In genomic region chr17:51239465-51239864, GRCm38 (mm10) we compare ENCODE assay signal across 30 mouse cellular contexts.
DNase-seq lines count a peak whose midpoint lies in the region; ATAC-seq lines count a peak whose summit lies in the region.
"Had no signal": no experiment of that assay in that cellular context is flagged by ENCODE, and none has a peak within 500 bp of the region (broad histone marks: within the 10 kb centered on the region; RNA-seq: fewer than 3 reads in every experiment).

No protein-coding gene starts in this region.

- no peaks in the 10 kb centered on the region for H3K9me3 ChIP-seq in intestine, embryonic 15.5 days
- H3K9me3 ChIP-seq: embryonic facial prominence, embryonic 12.5 days; heart, embryonic 13.5 days; hindbrain, embryonic 10.5 days; limb, embryonic 13.5 days; megakaryocyte, embryonic 14.5 days; midbrain, embryonic 12.5 days; neural tube, embryonic 13.5 days had no signal

- H3K4me1 ChIP-seq in intestine, embryonic 15.5 days (replicated peaks), result no peaks in the 10 kb centered on the region
- H3K4me1 ChIP-seq: embryonic facial prominence, embryonic 12.5 days; heart, embryonic 13.5 days; hindbrain, embryonic 10.5 days; limb, embryonic 13.5 days; midbrain, embryonic 12.5 days; neural tube, embryonic 13.5 days had no signal

- H3K4me2 ChIP-seq in intestine, embryonic 15.5 days (replicated peaks), result no peak overlapping the region
- H3K4me2 ChIP-seq: embryonic facial prominence, embryonic 12.5 days; heart, embryonic 13.5 days; limb, embryonic 13.5 days; liver, embryonic 11.5 days; midbrain, embryonic 12.5 days; neural tube, embryonic 13.5 days had no signal

- no peak overlapping the region for H3K27ac ChIP-seq in intestine, embryonic 15.5 days
- H3K27ac ChIP-seq: embryonic facial prominence, embryonic 12.5 days; heart, embryonic 13.5 days; hindbrain, embryonic 10.5 days; layer of hippocampus, adult 2 months; limb, embryonic 13.5 days; midbrain, embryonic 12.5 days; neural tube, embryonic 13.5 days; stomach, postnatal 0 days had no signal

- peak; percentile 15 for DNase-seq in thymus, postnatal 0 days (ENCODE audit: low spot score)
- DNase-seq in thymus, adult 18-20 months, result no peak
- DNase-seq in splenic B cell, adult 2 months (ENCODE audit: low read depth, low spot score), result peak; percentile 17
- DNase-seq in layer of hippocampus, postnatal 25 days (ENCODE audit: extremely low spot score in 1 of 2, low spot score in 1 of 2), result no peak
- DNase-seq: adrenal gland, postnatal 10 days; cerebellum, adult 11 months; cerebellum, adult 9-10 months; cerebellum, postnatal 36 days; embryo, embryonic 11 days; gastrocnemius, postnatal 36 days; heart, postnatal 10 days; kidney, adult 2 months; kidney, postnatal 36 days; liver, postnatal 0 days; lung, postnatal 10 days had no signal

- 68% methylated on average over 3 of the region's 3 CpGs for WGBS in intestine, embryonic 15.5 days

- peak; percentile 73 for ATAC-seq in common myeloid progenitor, adult 5-6 weeks (replicated peaks; ENCODE audit: low read depth, poor library complexity, severe bottlenecking)
- no peak for ATAC-seq in intestine, embryonic 15.5 days
- ATAC-seq: forebrain, embryonic 14.5 days; hindbrain, embryonic 16.5 days; liver, postnatal 0 days had no signal

- H3K36me3 ChIP-seq in splenic B cell, adult 2 months (ENCODE audit: control insufficient read depth, insufficient read depth, low read length, poor library complexity, severe bottlenecking), result no peaks in the 10 kb centered on the region
- H3K36me3 ChIP-seq in intestine, embryonic 15.5 days, result no peaks in the 10 kb centered on the region
- H3K36me3 ChIP-seq: embryonic facial prominence, embryonic 12.5 days; heart, embryonic 13.5 days; hindbrain, embryonic 10.5 days; limb, embryonic 13.5 days; midbrain, embryonic 12.5 days; neural tube, embryonic 13.5 days had no signal

- no peak overlapping the region for H3K4me3 ChIP-seq in intestine, embryonic 15.5 days (replicated peaks)
- H3K4me3 ChIP-seq: embryonic facial prominence, embryonic 12.5 days; heart, embryonic 13.5 days; hindbrain, embryonic 10.5 days; layer of hippocampus, adult 2 months; limb, embryonic 13.5 days; megakaryocyte, embryonic 14.5 days; midbrain, embryonic 12.5 days; neural tube, embryonic 13.5 days had no signal

- no peak overlapping the region for H3K9ac ChIP-seq in intestine, embryonic 15.5 days
- H3K9ac ChIP-seq: embryonic facial prominence, embryonic 12.5 days; heart, embryonic 13.5 days; limb, embryonic 13.5 days; liver, postnatal 0 days; midbrain, embryonic 12.5 days; neural tube, embryonic 13.5 days had no signal

- H3K27me3 ChIP-seq in splenic B cell, adult 2 months (ENCODE audit: control insufficient read depth, insufficient read depth, low read length, poor library complexity, severe bottlenecking), result no peaks in the 10 kb centered on the region
- no peaks in the 10 kb centered on the region for H3K27me3 ChIP-seq in intestine, embryonic 15.5 days (replicated peaks)
- H3K27me3 ChIP-seq: CH12.LX; embryonic facial prominence, embryonic 12.5 days; heart, embryonic 13.5 days; limb, embryonic 13.5 days; megakaryocyte, embryonic 14.5 days; midbrain, embryonic 12.5 days; neural tube, embryonic 13.5 days had no signal

Comparison
In these comparisons a context has a peak if more than half of its experiments do, and no peak if none do; other contexts are left out.
1. DNase-seq: peak in thymus, postnatal 0 days (single experiment) and splenic B cell, adult 2 months (single experiment); none in thymus, adult 18-20 months (0 of 2) and layer of hippocampus, postnatal 25 days (0 of 2).